Mouse (Mus musculus) testis, adult 2 months (tissue): Measurements from ENCODE around the gene Micu2.

Source experiments
- CTCF ChIP-seq: fragments of 200-500 bp; IDR thresholded peaks from 2 replicates; pipeline ENCODE4 v1.5.1; 2012; ENCODE audit warnings: low read depth, mild to moderate bottlenecking, inconsistent platforms, low read length, moderate library complexity; ENCODE audit not compliant: control insufficient read depth, insufficient read depth, insufficient replicate concordance
- POLR2A ChIP-seq: fragments of 200-500 bp; IDR thresholded peaks from 2 replicates; pipeline ENCODE4 v1.6.1; 2012; ENCODE audit warnings: low read depth, mild to moderate bottlenecking, inconsistent platforms, low read length, moderate library complexity; ENCODE audit not compliant: control insufficient read depth

DNA sequence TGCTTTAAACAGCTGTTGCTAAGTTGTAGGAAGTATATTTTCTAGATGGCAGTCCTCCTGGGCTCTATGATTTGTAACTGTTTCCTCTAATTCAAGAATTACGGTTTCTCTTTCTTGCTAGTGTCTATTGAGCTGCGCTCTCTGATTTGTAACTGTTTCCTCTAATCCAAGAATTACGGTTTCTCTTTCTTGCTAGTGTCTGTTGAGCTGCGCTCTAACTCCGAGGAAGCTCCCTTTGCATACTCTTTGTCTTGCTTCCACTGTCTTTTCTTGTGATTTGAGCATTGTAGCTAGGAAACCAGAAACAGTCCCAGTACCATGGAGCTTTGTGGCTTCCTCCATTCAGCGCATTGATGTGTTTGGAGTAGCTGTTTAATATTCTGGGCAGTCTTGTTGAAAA is 83.7 kb downstream of the Micu2 start:
- TF ChIP-seq CTCF (no peak), POLR2A (no peak)
